Mouse (Mus musculus) regulatory T cell (primary cell): ENCODE measurements around the gene Fjx1.

Experiments used
- in situ Hi-C: fragments of 300-600 bp; cut with MboI, MseI; formaldehyde crosslinking; loops from one replicate; pipeline ENCODE4 v1.15.1; 2025; ENCODE audit warnings: high pct_unique_total_duplicates

The Fjx1 gene

DNA sequence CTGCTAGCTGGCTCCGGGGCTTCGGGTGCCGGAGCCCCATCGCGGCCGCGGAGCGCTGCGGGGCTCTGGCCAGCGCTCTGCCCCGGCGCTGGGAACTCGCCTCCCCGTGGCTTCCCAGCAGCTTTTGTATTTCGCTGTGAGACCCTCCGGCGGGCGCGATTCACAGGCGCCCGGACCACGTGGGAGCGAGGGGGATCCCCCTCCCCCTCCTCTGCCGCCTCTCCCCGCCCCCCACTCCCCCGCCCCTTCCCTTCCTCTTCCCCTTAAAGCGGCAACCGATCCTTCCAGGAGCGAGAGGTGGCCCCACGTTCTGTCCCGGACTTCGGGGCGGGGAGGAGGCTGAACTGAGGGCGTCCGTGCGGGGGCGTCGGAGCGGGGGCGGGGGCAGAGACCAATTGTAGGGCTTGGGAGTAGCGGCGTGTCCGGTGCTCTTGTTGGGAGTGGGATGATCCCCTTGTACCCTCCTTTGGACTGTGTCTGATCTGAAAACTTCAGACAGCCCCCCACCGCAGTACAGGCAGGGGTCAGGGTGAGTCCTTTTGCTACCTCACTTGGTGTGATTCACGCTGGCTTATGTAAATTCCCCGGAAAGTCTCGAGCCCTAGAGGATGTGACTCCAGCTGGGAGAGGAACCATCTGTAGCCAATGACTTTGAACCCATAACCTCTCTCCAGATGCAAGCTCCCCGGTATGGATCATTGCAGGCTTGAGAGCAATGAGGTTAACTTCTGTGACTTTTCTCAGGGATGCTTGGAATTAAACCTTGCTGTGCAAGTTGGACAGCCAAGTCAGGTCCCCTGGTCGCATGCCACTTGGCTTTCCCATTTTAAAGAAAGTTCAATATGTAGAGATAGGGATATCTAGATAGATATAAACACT is at the start of gene Fjx1:
Gene Fjx1 (minus strand): TSS at position 829 of the 879 bp plus-strand sequence.
- in situ Hi-C loops = loop anchor here (5.0 kb wide), 2 partner anchors 365 to 540 kb away; no protein-coding TSS in a partner anchor

DNA sequence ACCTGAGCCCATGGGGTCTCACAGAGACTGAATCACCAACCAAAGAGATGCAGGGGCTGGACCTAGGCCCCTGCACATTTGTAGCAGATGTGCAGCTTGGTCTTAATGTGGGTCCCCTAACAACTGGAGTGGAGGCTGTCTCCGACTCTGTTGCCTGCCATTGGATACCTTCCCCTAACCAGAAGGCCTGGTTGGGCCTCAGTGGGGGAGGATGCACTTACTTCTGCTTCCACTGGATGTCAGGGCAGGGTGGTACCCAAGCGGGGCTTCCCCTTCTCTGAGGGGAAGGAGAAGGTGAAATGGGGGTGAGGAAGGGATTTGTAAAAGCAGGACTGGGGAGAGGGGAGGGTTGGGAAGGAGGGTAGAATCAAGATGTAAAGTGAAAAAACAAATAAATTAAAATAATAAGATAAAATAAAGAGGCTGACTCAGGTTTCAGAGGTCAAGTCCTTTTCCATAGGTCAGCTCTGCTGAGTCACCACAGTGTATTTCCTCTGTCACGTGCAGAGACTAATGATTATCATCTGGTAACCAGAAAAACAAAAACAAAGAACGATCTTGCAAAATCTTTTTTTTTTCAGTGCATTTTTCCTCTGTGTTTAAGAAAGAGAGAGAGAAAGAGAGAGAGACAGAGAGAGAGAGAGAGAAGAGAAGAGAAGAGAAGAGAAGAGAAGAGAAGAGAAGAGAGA is 47.8 kb upstream of the Fjx1 start:
- in situ Hi-C loops = no loop called here

DNA sequence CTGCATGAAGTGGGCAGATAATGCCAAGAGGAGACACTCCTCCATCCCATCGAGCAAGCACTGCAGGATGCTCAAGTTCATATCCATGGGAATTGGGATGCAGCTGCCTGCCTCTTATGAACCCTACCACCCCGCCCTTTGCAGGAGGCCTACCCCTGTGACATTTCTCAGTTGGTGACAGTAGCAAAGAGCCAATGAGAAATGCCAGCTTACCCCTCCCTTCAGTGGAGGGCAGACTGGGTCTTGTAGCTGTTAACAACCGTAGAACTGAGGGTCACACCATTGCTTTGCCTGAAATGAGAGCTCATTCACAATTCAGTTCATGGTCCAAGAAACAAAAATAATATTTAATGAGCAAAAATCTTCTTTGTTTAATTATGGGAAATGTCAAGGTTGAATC is 28.4 kb upstream of the Fjx1 start:
- in situ Hi-C loops = no loop called here

DNA sequence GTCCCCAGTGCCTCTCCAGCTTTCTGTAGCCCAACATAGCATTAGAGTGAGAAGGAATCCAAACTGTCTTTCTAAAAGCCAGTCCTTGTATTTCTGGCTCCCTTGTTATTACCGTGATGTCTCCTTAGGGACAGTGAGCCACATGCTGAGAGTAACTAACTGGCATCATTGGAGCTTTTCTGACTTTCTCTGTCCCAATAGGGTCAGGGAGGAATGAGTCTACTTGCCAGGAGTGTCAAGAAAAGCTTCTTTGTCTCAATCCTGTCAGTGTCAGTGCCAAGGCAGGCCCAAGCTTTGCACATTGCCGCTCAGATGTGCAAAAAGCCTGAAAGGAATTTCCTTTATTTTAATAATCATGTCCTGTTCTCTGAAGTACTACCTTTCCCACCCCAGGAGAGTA is 23.8 kb upstream of the Fjx1 start:
- in situ Hi-C loops = no loop called here

DNA sequence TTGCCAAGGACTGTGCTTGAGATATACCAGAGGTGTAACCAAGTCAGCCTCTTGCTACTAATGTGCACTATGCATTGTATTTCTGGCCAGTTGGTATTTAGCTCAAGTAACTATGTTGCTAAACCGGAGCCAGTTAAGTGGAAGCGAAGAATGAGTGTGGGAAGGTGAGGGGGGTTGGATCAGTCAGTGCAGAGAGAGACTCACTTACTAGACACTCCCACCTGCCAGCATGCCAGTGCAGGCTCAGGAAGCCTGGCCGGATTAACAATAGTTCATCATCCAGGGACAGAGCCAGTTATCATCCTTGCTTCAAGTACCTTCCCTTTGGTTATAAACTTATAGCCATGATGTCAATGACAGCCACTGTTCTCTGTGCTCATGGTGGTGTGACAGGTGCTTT is 16.3 kb upstream of the Fjx1 start:
- in situ Hi-C loops = no loop called here

DNA sequence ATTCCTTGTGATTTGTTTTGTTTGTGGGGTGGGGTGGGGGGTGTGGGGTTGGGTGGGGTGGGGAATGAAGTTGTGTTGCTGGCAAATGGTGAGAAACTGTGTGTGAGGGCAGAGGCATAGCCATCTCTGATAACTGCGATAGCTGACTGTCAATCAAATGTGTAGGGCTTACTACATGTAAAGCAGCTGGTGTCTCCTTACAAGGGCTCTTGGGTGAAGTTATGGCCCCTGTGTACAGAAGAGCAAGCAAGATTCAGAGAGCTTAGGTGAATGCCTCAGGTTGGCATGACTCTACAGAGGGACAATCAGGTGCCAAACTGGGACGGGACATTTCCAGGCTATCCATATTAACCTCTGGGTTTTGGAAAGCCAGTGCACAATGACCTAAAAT is 12.0 kb upstream of the Fjx1 start:
- in situ Hi-C loops = no loop called here

DNA sequence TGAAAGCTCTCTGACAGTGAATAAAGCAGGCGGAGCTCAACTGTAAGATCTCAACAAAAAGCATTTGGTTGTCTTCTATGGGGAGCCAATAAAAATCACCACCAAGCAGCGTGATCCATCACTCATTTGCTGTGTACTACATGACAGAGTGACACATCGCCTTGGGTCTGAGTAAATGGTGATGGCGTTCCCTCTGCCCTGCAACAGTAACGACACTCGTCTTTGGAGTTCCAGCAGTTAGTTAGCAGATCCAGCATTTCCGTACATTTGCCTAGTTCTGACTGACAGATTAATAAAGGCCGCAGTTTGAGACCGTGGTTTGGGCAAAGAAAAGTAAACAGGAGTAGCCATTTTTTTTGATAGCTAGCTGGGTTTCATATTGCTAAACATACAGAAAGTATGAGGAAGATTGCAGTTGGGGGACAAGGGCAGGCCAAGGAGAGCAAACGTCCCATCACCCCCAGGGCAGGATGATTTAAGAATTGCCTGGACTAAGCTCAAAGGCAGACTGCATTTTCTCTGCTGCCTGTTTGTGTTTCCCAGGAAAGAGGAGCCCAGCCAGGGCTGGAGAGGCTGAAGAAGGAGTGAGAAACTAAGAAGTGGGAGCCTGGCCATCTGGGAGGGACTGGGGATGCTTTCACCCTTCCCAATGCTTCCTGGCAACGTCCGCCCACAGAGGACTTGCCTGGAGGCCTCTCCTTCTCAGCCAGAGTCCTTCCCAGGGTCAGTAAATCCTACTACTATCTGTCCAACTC is 11.5 kb upstream of the Fjx1 start:
- in situ Hi-C loops = no loop called here

DNA sequence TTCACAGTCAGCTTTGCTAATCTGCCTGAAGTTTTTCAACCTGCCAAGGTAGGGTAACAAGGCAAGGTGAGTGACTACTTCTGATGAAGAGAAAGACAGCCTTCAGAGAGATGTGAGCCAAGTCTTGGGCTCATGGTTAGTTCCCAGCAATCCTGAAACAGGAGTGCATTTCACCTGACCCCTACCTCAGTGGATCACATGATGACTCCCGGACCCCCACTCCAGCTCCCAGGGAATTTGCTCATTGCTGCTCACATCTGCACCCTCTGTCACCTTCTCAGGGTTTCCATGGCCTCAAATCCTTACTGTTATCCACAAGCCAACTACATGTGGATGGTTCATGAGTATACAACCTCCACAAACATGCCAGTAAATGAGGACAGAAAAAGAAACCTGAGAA is 9.2 kb upstream of the Fjx1 start:
- in situ Hi-C loops = no loop called here

DNA sequence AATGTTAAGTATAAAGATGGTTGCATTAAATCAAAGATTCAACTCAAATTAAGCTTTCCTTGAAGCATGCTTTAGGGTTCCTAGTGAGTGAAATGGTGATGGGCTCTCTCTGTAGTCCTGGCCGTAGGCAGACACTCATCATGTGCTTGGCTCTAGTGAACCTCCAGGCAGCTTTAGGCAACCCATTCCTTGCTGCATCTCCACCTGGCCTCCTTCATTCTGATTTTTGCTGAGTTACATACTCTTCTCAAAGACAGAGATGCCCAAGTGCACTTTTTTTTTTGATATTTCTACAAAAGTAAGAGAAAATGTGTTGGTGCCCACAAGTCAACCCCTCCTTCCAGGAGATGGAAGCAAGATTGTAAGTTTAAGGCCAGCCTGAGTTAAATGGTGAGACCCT is 2.8 kb upstream of the Fjx1 start:
- in situ Hi-C loops = no loop called here

DNA sequence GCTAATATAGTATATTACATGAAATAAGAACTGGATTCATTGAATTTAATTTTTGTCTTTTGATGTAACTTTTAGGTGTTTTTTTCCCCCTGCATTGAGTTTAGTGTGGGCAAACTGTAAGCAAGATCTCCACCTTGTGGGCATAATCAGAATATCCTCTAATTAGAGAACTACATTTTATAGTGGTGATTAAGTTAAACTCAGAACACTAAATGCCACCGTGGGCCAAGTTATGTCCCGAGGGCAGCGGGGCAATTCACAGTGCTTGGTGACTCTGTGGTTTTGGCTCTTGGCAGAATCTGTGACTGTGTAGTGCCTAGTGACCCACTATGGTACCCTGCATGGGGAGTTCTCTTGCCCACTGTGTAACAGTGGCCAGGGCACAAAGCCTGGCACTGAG is 1.1 kb upstream of the Fjx1 start:
- in situ Hi-C loops = loop anchor here (5.0 kb wide), 2 partner anchors 366 to 541 kb away; no protein-coding TSS in a partner anchor

DNA sequence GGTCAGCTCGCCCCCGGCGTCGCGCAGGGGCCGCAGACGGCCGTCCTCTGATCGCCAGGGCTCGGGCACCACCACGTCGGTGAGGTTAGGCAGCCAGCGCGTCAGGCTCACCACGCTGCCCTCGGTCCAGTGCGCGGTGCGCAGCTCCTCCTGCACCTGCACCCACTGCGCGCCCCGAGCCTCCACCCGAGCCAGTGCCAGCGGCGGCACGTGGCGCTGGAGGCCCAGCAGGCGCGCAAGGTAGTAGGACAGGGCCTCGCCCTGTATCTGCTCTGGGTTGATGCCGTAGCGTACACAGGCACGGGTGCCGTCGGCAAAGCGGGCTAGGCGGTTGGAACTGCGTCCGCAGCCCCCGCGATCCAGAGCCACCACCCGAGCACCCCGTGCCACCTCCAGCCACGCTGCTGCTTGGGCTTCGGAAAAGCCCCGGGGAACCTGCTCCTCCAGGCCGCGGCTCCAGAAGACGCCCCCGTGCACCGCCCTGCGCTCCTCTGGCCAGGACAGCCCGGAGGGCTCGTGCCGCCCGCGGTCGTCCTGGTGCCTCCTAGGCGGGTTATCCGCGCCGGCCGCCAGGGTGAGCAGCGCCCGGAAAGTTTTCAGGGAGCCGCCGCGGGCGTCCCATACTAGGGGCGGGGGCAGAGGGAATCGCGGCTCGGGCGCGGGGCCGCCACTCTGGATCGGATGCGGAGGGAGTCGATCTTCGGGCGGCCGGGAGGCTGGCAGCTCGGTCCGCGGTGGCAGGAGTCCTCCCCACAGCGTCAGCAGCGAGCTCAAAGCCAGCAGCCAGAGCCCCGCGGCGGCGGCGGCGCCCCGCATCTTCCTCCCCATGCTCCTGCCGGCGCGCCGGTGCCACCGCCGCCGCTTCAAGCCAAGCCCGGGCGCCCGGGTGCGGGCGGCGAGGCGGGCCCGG is 1.3 kb downstream of the Fjx1 start:
- in situ Hi-C loops = loop anchor here (5.0 kb wide), 2 partner anchors 364 to 539 kb away; no protein-coding TSS in a partner anchor

DNA sequence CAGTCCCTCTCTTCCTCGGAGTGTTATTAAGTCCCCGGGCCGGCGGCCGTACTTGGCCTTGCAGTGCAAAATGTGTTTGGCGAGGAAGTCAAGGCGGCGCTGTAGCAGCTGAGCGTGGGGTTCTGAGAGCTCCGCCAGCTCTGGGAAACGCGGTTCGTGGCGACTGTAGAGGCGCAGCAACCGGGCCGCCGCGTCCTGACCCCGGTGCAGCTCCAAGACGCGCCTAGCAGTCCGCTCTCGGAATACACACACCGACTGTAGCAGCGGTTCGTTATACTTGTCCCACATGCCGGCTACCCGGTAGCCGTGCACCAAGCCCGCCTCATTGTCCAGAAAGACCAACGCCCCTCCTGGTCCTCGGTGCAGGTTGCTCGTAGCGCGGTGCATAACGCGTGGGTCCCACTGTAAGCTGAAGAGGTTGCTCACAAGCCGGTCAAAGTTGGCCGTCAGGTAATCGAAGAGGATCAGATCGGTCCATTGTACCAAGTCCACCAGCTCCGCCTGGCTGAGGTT is 2.0 kb downstream of the Fjx1 start:
- in situ Hi-C loops = loop anchor here (5.0 kb wide), 2 partner anchors 363 to 538 kb away; no protein-coding TSS in a partner anchor

DNA sequence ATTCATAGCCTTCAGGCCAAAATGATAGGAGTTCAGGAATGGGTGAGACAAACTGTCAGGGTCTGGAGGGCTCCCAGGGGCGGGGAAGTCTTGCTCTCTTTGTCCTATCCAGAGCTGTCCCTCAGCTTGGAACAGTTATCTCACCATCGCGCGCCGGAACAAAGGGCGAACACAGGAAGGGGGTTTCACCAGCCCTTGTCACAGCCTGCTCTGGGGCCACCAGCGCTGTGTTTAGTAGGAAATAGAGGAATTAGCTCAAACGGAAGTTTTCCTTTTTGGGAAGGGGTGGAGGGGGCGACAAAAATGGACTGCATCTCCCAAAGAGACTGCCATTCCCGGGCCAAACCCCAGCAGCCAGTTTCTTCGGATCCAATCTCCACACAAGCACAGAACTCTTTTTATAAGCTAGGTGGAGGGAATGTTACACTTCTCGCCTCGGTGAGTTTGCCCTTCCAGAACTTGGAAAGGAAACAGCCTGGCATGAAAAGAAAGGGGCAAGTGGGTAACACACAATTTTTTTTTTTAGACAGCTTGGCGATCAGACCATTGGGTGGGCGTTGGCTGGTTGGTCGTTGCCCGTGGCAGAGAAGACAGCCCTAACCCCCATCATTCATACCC is 2.6 kb downstream of the Fjx1 start:
- in situ Hi-C loops = loop anchor here (5.0 kb wide), 2 partner anchors 362 to 537 kb away; no protein-coding TSS in a partner anchor

DNA sequence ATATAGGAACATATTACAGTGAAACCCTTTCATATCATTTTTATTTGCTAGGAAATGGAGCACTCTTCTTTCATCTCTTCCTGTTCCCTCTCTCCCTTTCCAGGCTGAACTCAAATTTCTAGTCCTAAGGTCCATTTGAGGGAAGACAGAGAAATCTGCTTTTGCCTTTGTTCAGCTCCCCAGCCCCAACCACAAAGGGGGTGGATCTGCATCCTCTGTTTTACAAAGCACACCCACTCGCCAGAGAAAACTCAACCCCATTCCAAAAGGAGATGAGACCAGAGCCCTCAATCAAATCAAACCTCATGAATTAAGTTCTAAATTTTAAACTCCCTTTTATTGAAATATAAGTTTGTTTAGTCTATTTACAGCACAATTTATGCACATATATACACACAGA is 3.2 kb downstream of the Fjx1 start:
- in situ Hi-C loops = no loop called here

DNA sequence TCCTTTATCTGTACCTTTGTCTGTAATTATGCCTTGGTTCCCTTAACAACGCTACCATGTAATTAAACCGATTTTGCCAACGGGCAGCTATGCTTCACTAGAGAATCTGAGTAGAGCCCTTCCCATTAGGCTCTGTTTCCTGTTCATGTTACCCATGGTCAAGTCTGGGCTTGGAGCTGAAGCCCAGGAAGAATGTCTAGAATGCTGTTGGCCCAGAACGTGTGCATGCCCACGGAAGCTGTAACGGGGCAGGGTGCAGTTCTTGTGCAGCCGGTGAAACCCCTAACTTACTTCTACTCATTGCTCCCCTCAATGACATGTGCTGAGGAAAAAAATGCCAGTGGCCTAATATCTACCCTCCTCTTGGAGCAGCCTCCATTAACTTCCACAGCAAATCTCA is 4.5 kb downstream of the Fjx1 start:
- in situ Hi-C loops = no loop called here

DNA sequence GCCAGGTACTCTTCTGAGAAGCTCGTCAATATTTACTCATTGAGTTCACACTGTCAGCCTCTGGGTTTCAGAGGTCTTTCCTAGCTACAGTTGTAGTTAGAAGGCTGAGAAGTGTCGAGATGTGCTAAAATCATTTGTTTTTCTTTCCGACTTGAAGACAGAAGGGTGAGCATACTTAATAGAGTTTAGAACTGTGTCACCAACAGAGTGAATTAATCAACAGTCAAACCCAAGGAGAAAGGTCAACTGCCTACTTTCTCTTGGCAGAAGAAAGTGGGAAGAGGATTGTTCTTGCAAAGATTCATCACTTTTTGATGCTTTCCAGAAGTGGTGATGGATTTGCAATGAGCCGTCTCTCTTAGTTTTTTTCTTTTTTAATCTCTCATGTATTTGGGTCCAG is 5.4 kb downstream of the Fjx1 start:
- in situ Hi-C loops = no loop called here

DNA sequence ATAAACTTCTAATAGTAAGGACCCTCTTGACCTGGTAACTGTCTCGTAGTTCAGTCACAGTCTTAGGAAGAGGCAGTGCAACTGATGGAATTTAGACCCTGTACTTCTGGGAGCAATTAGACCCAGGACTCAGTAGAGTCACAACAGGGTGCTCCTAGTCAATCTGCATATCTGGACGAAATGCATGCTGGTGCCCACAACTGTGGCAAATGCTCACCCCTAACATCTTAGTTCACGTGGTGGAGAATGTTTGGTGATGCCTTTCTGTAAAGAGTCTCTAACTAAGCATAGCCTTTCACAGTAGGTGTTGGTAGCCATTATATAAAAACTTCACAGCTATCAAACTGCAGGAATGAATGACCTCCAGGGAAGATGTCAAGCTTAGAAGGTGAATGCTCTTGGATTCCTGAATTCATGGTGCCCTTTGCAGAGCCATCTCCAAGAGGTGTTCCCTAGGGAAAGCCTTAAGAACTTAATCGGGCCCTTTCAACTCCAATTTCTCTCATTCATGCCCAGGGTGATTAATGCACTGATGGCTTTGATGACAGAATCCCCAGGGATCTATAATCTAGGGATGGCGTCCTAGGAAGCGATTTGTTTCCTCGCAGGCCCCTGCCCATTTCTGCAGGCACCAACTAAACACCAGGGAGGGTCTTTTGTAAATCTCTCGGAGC is 14.8 kb downstream of the Fjx1 start:
- in situ Hi-C loops = no loop called here

DNA sequence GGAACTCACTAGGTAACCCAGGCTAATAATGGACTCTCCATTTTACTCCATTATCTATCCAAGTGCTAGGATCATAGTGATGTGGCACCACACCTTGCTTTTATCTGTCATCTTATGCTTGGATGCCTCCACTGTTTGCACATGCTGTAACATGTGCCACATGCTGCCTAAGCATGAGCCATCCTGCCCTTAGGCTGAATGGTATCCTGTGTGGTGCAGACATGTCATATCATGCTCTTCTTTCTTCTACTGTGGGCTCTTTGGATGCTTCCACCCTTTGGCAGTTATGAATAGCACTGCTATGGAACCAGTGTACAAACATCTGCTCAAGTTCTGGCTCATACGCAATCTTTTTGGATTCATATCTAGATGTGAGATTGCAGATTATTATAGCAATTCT is 18.4 kb downstream of the Fjx1 start:
- in situ Hi-C loops = no loop called here

DNA sequence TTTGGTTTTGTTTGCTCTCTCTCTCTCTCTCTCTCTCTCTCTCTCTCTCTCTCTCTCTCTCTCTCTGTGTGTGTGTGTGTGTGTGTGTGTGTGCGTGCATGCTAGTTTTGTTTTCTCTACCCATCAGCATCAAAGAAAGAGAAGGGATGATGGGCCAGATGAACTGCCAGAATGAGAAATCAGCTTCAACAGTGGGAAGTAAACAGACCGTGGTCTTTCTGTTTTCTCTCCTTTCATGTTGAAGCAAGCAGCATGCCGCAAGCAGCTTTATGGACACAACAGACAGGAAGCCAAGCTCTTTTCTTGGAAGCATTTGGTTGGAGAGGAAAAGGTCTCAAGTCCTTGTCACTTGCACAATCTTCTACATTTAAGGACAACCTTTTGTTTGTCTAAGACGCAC is 21.2 kb downstream of the Fjx1 start:
- in situ Hi-C loops = no loop called here

DNA sequence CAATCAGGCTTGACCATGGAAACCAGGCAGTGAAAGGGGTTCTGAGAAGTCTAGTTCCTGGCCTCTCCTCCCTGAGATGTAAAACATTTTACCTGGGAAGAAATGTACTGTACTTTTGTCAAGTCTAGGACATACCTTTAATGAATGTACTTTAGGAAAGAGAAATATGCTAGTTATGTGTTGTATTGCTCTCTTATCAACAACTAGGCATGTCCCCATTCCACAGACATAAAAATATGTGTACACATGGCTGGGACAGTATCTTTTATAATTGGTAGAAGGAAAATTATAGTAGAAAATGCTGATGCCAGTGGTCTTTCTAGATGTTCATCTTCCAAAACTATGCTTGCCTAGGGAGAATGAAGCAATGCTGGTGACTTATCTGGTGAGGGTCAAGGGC is 24.3 kb downstream of the Fjx1 start:
- in situ Hi-C loops = no loop called here
